Mouse (Mus musculus): ENCODE measurements at regions not wholly inside any gene's neighbourhood (a gene's known extent, or its start where the extent isn't known, plus 50 kb on each side); places are given as distances from the start of the nearest gene placed in this dataset.

- Histone ChIP-seq H3K4me1 (replicated peaks; ENCODE audit: insufficient read depth, low read length) (no peaks in the 10 kb centered on the region), H3K36me3 (ENCODE audit: insufficient read depth, low read length) (no peaks in the 10 kb centered on the region), H3K4me3 (replicated peaks; ENCODE audit: low read depth, low read length) (no peak overlapping the region), H3K9me3 (replicated peaks; ENCODE audit: low read length) (no peaks in the 10 kb centered on the region), H3K27me3 (ENCODE audit: insufficient read depth, low read length) (no peaks in the 10 kb centered on the region), H3K9ac (ENCODE audit: low read depth, low read length) (no peak overlapping the region), H3K27ac (no peak overlapping the region), H3K4me2 (ENCODE audit: low read length) (no peak overlapping the region)
- ATAC-seq (replicated peaks; ENCODE audit: low FRiP score, low read depth) (no peak), DNase-seq (ENCODE audit: low spot score) (peak; percentile 73)
- 49% methylated on average over 9 of the region's 9 CpGs for WGBS
- TF ChIP-seq CTCF (IDR thresholded peaks at IDR 0.05; ENCODE audit: low read depth): no peak
These were observed 184.4 kb upstream of the Rbfox1 start for GRCm38 (mm10) chr16:5700731-5701255.

- Histone ChIP-seq H3K4me1 (replicated peaks; ENCODE audit: insufficient read depth, low read length) (no peaks in the 10 kb centered on the region), H3K4me2 (ENCODE audit: low read length) (no peak overlapping the region), H3K27me3 (ENCODE audit: insufficient read depth, low read length) (no peaks in the 10 kb centered on the region), H3K9me3 (replicated peaks; ENCODE audit: low read length) (no peaks in the 10 kb centered on the region), H3K36me3 (ENCODE audit: insufficient read depth, low read length) (no peaks in the 10 kb centered on the region), H3K27ac (no peak overlapping the region), H3K4me3 (replicated peaks; ENCODE audit: low read depth, low read length) (no peak overlapping the region), H3K9ac (ENCODE audit: low read depth, low read length) (no peak overlapping the region)
- no peak for TF ChIP-seq CTCF (IDR thresholded peaks at IDR 0.05; ENCODE audit: low read depth)
- no peak for ATAC-seq (replicated peaks; ENCODE audit: low FRiP score, low read depth)
- DNase-seq (ENCODE audit: low spot score): no peak
- 85% methylated on average over 3 of the region's 3 CpGs for WGBS
These were observed 196.8 kb upstream of the Rbfox1 start for GRCm38 (mm10) chr16:5688322-5688721.

- no peak overlapping the region for H3K4me3 ChIP-seq (replicated peaks; ENCODE audit: low read depth, low read length)
- no peak overlapping the region for H3K4me2 ChIP-seq (ENCODE audit: low read length)
- no peak for TF ChIP-seq CTCF (IDR thresholded peaks at IDR 0.05; ENCODE audit: low read depth)
- 61% methylated on average over 6 of the region's 6 CpGs for WGBS
- ATAC-seq (replicated peaks; ENCODE audit: low FRiP score, low read depth) (no peak), DNase-seq (ENCODE audit: low spot score) (no peak)
- H3K9me3 ChIP-seq (replicated peaks; ENCODE audit: low read length): no peaks in the 10 kb centered on the region
- no peaks in the 10 kb centered on the region for H3K36me3 ChIP-seq (ENCODE audit: insufficient read depth, low read length)
- no peak overlapping the region for H3K9ac ChIP-seq (ENCODE audit: low read depth, low read length)
- no peak overlapping the region for H3K27ac ChIP-seq
- no peaks in the 10 kb centered on the region for H3K4me1 ChIP-seq (replicated peaks; ENCODE audit: insufficient read depth, low read length)
- no peaks in the 10 kb centered on the region for H3K27me3 ChIP-seq (ENCODE audit: insufficient read depth, low read length)
These were observed 211.7 kb upstream of the Rbfox1 start for GRCm38 (mm10) chr16:5673372-5673960.

GRCm38 (mm10) chr16:5672871-5673270 is 212.3 kb upstream of the Rbfox1 start:
- Histone ChIP-seq H3K27ac (no peak overlapping the region), H3K36me3 (ENCODE audit: insufficient read depth, low read length) (no peaks in the 10 kb centered on the region), H3K9me3 (replicated peaks; ENCODE audit: low read length) (no peaks in the 10 kb centered on the region), H3K9ac (ENCODE audit: low read depth, low read length) (no peak overlapping the region), H3K27me3 (ENCODE audit: insufficient read depth, low read length) (no peaks in the 10 kb centered on the region), H3K4me3 (replicated peaks; ENCODE audit: low read depth, low read length) (no peak overlapping the region), H3K4me2 (ENCODE audit: low read length) (no peak overlapping the region), H3K4me1 (replicated peaks; ENCODE audit: insufficient read depth, low read length) (no peaks in the 10 kb centered on the region)
- no peak for TF ChIP-seq CTCF (IDR thresholded peaks at IDR 0.05; ENCODE audit: low read depth)
- WGBS: 69% methylated on average over 4 of the region's 4 CpGs
- DNase-seq (ENCODE audit: low spot score) (no peak), ATAC-seq (replicated peaks; ENCODE audit: low FRiP score, low read depth) (no peak)

GRCm38 (mm10) chr16:5668403-5668967 is 216.7 kb upstream of the Rbfox1 start:
- 71% methylated on average over 4 of the region's 4 CpGs for WGBS
- Histone ChIP-seq H3K36me3 (ENCODE audit: insufficient read depth, low read length) (no peaks in the 10 kb centered on the region), H3K4me2 (ENCODE audit: low read length) (no peak overlapping the region), H3K4me3 (replicated peaks; ENCODE audit: low read depth, low read length) (no peak overlapping the region), H3K9ac (ENCODE audit: low read depth, low read length) (no peak overlapping the region), H3K27me3 (ENCODE audit: insufficient read depth, low read length) (no peaks in the 10 kb centered on the region), H3K27ac (no peak overlapping the region), H3K9me3 (replicated peaks; ENCODE audit: low read length) (no peaks in the 10 kb centered on the region), H3K4me1 (replicated peaks; ENCODE audit: insufficient read depth, low read length) (no peaks in the 10 kb centered on the region)
- ATAC-seq (replicated peaks; ENCODE audit: low FRiP score, low read depth) (no peak), DNase-seq (ENCODE audit: low spot score) (no peak)
- no peak for TF ChIP-seq CTCF (IDR thresholded peaks at IDR 0.05; ENCODE audit: low read depth)

GRCm38 (mm10) chr16:5661918-5662317 is 223.2 kb upstream of the Rbfox1 start:
- 77% methylated on average over 5 of the region's 5 CpGs for WGBS
- no peak for DNase-seq (ENCODE audit: low spot score)
- Histone ChIP-seq H3K4me2 (ENCODE audit: low read length) (no peak overlapping the region), H3K4me3 (replicated peaks; ENCODE audit: low read depth, low read length) (no peak overlapping the region), H3K36me3 (ENCODE audit: insufficient read depth, low read length) (no peaks in the 10 kb centered on the region), H3K9me3 (replicated peaks; ENCODE audit: low read length) (no peaks in the 10 kb centered on the region), H3K9ac (ENCODE audit: low read depth, low read length) (no peak overlapping the region), H3K4me1 (replicated peaks; ENCODE audit: insufficient read depth, low read length) (no peaks in the 10 kb centered on the region), H3K27ac (no peak overlapping the region), H3K27me3 (ENCODE audit: insufficient read depth, low read length) (no peaks in the 10 kb centered on the region)
- ATAC-seq (replicated peaks; ENCODE audit: low FRiP score, low read depth): no peak
- no peak for TF ChIP-seq CTCF (IDR thresholded peaks at IDR 0.05; ENCODE audit: low read depth)
